Mouse (Mus musculus) lung, adult 2 months (tissue): ENCODE data around the gene Hs3st1.

Source experiments
- CTCF ChIP-seq: fragments of 200-500 bp; IDR thresholded peaks from 2 replicates; pipeline ENCODE4 v1.5.1; 2011; ENCODE audit warnings: mild to moderate bottlenecking, low read length, control low read depth; ENCODE audit not compliant: insufficient read depth
- POLR2A ChIP-seq: fragments of 200-500 bp; IDR thresholded peaks from 2 replicates; pipeline ENCODE4 v1.6.1; 2011; ENCODE audit warnings: low read depth, mild to moderate bottlenecking, control low read depth, low read length, borderline replicate concordance; ENCODE audit errors: extremely low read depth

- no peak for TF ChIP-seq CTCF
- no peak for TF ChIP-seq POLR2A
Observed at GRCm38 (mm10) chr5:39803941-39804340, 48.7 kb upstream of the Hs3st1 start.
